Mouse (Mus musculus) adrenal gland, adult 18-20 months (tissue): Measurements from ENCODE around the gene Serinc2. TPM values are rescaled to one million over a fixed set of nuclear protein-coding genes. Genes with fewer than 3 reads are reported as not detected.

ENCODE experiments used
- DNase-seq, 2 experiments: peaks; one replicate each; pipeline ENCODE4 v3.0.0; 2021 to 2022; ENCODE audit warnings: low spot score in 2 of 2
- total RNA-seq, 2 experiments: library from RNA; stranded (reverse); gene quantifications; 1 replicate in 1 of 2; 2 replicates in 1 of 2; pipeline ENCODE4 v1.2.3; 2021

Serinc2 gene
- total RNA-seq, 2 experiments from 2014 or later: 1.7 to 2.8 TPM

DNA sequence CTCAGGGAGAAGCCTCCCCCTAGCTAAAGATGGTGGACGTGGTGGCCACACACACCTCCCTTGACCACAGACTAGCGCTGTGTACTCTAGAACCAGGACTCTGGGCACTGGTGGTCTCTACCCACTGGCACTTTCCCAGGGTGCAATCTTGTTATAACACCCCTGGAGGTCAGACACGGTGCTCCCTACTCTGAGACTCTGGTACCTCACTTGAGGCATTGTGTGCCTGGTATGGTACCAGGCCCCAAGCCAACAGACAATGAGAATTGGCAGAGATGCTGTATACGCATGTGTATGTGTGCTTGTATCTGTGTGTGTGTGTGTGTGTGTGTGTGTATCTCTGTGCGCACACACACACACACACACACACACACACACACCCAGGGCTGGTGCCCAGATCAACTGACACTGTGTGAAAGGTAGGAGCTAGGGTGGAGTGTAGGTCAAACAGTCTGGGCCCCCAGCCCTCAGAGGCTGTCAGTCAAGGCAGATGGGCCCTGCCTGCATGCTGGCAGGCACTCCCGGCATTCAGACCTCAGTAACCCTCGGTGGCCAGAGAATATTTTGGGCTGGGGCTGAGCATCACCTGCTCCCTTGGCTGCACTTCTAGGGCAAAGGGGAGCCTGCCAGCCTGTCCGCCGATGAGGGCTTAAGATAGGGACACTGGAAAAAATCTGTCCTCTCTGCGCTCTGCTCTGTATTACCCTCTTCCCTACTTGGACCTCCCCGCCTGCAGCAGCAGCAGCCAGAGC lies 20.0 kb upstream of the Serinc2 start:
- DNase-seq: no peak

GRCm38 (mm10) chr4:130297123-130297529 lies 18.1 kb upstream of the Serinc2 start:
- no peak for DNase-seq

GRCm38 (mm10) chr4:130296243-130296965 lies 17.4 kb upstream of the Serinc2 start:
- no peak for DNase-seq

- no peak for DNase-seq
Measured at GRCm38 (mm10) chr4:130295047-130295745, 16.2 kb upstream of the Serinc2 start.

- no peak for DNase-seq
Measured at GRCm38 (mm10) chr4:130294513-130294912, 15.5 kb upstream of the Serinc2 start.

GRCm38 (mm10) chr4:130292271-130292670 lies 13.3 kb upstream of the Serinc2 start:
- peak; percentile 71 to 76 for DNase-seq

GRCm38 (mm10) chr4:130289824-130290223 lies 10.8 kb upstream of the Serinc2 start:
- DNase-seq: no peak

DNA sequence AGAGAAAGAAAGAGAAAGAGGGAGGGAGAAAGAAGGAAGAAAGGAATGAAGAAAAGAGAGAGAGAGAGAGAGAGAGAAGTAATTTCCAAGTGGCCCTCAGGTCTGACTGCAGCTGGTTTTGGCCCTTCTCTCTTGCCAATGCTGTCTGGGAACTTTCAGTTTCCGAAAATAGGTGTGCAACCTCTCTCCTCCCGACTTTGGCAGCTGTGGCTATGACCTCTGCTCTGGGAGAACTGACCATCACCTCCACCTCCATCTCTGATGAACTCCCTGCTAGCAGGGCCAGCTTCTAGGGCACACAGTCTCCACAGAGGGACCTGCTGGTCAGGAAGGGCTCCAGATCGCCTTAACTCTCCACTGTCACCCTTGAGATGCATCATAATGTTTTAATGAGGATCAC lies 7.5 kb upstream of the Serinc2 start:
- DNase-seq: no peak

- no peak for DNase-seq
Measured at GRCm38 (mm10) chr4:130283826-130284225, 4.8 kb upstream of the Serinc2 start.

GRCm38 (mm10) chr4:130282856-130283255 lies 3.9 kb upstream of the Serinc2 start:
- DNase-seq: no peak

- no peak for DNase-seq
Measured at GRCm38 (mm10) chr4:130276573-130277176, 2.3 kb downstream of the Serinc2 start.

DNA sequence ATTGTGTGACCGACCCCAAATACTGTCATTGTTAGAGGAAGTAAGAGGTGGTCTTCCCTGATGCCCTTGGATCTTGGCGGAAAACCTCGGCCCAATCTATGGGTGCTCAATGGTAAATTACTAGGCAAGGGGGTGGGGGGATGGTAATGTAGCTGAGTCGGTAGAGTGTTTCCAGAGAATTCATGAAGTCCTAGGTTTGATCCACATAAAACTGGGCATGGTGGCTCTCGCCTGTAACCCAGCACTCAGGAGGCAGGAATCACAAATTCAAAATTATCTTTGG lies 3.2 kb downstream of the Serinc2 start:
- DNase-seq: no peak

GRCm38 (mm10) chr4:130275016-130275822 lies 3.8 kb downstream of the Serinc2 start:
- no peak for DNase-seq

DNA sequence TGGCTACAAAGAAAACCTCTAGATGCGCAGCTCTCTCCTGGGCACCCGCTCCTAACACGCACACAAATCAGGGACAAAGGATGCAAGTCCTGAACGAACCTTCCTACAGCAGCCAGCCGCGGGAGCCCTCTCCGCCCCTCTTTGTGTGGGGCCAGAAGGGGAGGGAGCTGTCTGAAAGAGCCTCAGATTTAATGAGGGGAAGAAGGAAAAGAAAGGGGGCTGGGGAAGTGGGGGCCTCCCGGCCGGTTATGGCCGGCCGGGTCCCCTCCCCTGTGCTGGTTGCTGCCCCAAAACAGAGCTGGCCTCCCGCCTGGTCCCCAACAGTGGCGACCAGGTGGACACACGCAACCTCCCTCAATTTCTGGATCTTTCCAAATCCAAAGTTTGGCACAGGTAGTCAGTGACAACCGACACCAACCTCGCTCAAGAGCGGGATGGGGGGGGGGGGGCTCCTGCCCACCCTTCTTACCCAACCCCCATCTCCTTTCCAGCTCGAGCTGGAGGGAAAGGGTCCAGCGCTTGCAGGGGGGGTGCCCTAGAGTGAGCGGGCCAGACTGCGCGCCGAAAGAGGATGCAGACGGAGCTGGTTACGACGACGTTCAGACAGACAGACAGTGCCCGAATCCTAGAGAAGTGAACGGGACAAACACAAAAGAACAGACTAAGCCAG lies 4.5 kb downstream of the Serinc2 start:
- DNase-seq: no peak

DNA sequence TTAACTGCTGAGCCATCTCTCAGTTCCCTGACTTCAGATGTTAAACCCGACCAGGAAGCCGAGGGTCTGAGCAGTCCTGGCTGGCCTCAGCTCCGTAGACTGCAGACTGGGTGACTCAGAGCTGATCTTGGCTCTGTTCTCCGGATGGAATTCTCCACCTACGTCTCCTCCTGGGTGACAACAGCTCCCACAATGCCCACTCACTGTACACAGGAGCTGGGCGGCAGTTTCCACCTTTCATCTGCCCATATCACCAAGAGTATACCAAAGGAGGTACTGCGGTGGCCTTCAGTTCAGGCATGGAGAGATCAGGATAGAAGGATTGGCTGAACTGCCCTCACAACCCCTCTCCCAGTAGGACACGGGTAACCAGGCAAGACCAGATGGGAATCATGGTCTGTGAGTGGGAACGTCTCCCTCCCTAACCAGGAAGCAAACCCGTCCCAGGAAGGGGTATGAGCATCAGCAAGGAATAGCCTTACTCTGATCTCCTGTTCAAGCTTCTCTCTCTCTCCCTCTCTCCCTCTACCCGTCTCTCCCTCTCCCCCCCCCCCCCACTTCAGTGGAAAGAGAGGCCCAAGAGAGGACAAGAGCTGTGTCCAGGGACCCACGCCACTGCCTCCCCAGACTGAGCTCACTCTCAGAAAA lies 5.2 kb downstream of the Serinc2 start:
- peak in 1 of 2 experiments; percentile 27 for DNase-seq

GRCm38 (mm10) chr4:130270611-130271347 lies 8.2 kb downstream of the Serinc2 start:
- DNase-seq: no peak

DNA sequence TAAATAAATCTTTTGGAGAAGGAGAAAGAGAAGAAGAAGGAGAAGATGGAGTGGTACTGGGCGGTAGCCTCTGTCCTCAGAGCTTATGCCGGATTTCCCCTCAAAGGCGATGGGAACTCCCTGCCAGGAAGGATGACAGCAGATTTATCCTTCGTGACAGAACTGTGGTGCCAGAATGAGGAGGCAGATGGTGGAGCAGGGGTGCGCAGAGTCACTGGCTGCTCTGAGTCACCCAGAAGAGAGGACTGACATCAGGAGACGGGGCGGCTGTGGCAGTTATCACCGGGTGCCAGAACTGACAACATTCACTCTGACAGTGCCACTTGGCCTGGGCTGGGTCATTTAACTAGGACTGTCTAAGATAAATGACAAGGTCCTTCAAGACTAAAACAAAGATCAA lies 8.9 kb downstream of the Serinc2 start:
- no peak for DNase-seq

GRCm38 (mm10) chr4:130268736-130269135 lies 10.3 kb downstream of the Serinc2 start:
- no peak for DNase-seq

GRCm38 (mm10) chr4:130267069-130267468 lies 11.9 kb downstream of the Serinc2 start:
- DNase-seq: no peak
